Mouse (Mus musculus) neural tube, embryonic 11.5 days (tissue): ENCODE measurements at regions not wholly inside any gene's neighbourhood (a gene's known extent, or its start where the extent isn't known, plus 50 kb on each side); places are given as distances from the start of the nearest gene placed in this dataset.

Experiments used
- ATAC-seq: fragments of 200-750 bp; cut with Nextera tagmentation; 2 replicates; pipeline ENCODE4 v1.8.0; 2017; ENCODE audit warnings: moderate number of reproducible peaks, mild to moderate bottlenecking, moderate TSS enrichment, moderate library complexity; ENCODE audit not compliant: insufficient read depth, low FRiP score, low TSS enrichment
- DNase-seq: peaks from one replicate; pipeline ENCODE4 v3.0.0-alpha.2; 2015; ENCODE audit warnings: low spot score
- H3K27ac ChIP-seq: fragments of 300-500 bp; sonication (generic); 2 replicates; pipeline ENCODE4 v1.5.1; 2014; ENCODE audit warnings: low read depth, mild to moderate bottlenecking, low read length
- H3K27me3 ChIP-seq: fragments of 300-500 bp; sonication (generic); 2 replicates; pipeline ENCODE4 v1.6.1; 2014; ENCODE audit warnings: mild to moderate bottlenecking, low read length, mixed read lengths; ENCODE audit not compliant: control insufficient read depth, insufficient read depth
- H3K36me3 ChIP-seq: fragments of 300-500 bp; sonication (generic); 2 replicates; pipeline ENCODE4 v1.6.1; 2014; ENCODE audit warnings: mild to moderate bottlenecking, low read length, moderate library complexity, mixed read lengths; ENCODE audit not compliant: control insufficient read depth, insufficient read depth
- H3K4me1 ChIP-seq: fragments of 300-500 bp; sonication (generic); 2 replicates; pipeline ENCODE4 v1.6.1; 2014; ENCODE audit warnings: low read length, mixed read lengths; ENCODE audit not compliant: control insufficient read depth, insufficient read depth
- H3K4me2 ChIP-seq: fragments of 300-500 bp; sonication (generic); 2 replicates; pipeline ENCODE4 v1.6.1; 2014; ENCODE audit warnings: low read depth, mild to moderate bottlenecking, moderate library complexity
- H3K4me3 ChIP-seq: fragments of 300-500 bp; sonication (generic); 2 replicates; pipeline ENCODE4 v1.5.1; 2014; ENCODE audit warnings: low read depth, low read length
- H3K9ac ChIP-seq: fragments of 300-500 bp; sonication (generic); 2 replicates; pipeline ENCODE4 v1.6.1; 2014; ENCODE audit warnings: mild to moderate bottlenecking, low read length
- H3K9me3 ChIP-seq: fragments of 300-500 bp; sonication (generic); 2 replicates; pipeline ENCODE4 v1.6.1; 2016; ENCODE audit warnings: low read length; ENCODE audit not compliant: control insufficient read depth
- WGBS: fragments of 180-500 bp; shearing (Covaris S2); extraction: QIAGEN DNeasy Blood & Tissue Kit; methylation state at CpG from one replicate; pipeline ENCODE4 v1.1.7; 2014; 5-methylcytosine and 5-hydroxymethylcytosine counted together

- Histone ChIP-seq H3K27me3 (no peaks in the 10 kb centered on the region), H3K4me2 (no peak overlapping the region), H3K36me3 (no peaks in the 10 kb centered on the region), H3K4me3 (no peak overlapping the region), H3K9me3 (no peaks in the 10 kb centered on the region), H3K27ac (no peak overlapping the region), H3K9ac (no peak overlapping the region), H3K4me1 (no peaks in the 10 kb centered on the region)
- ATAC-seq (no peak), DNase-seq (no peak)
These were observed 156.3 kb upstream of the Klf6 start for GRCm38 (mm10) chr13:5704991-5705390.

GRCm38 (mm10) chr13:5711646-5712045, 149.6 kb upstream of the Klf6 start:
- Histone ChIP-seq H3K4me1 (no peaks in the 10 kb centered on the region), H3K9ac (no peak overlapping the region), H3K4me3 (no peak overlapping the region), H3K36me3 (no peaks in the 10 kb centered on the region), H3K27me3 (no peaks in the 10 kb centered on the region), H3K4me2 (no peak overlapping the region), H3K27ac (no peak overlapping the region), H3K9me3 (no peaks in the 10 kb centered on the region)
- no peak for DNase-seq
- no peak for ATAC-seq
- WGBS = 93% methylated on average over 1 of the region's 1 CpGs

GRCm38 (mm10) chr13:5713195-5713863, 148.0 kb upstream of the Klf6 start:
- WGBS = 67% methylated on average over 6 of the region's 6 CpGs
- Histone ChIP-seq H3K4me3 (no peak overlapping the region), H3K4me2 (no peak overlapping the region), H3K9ac (no peak overlapping the region), H3K27ac (no peak overlapping the region), H3K4me1 (no peaks in the 10 kb centered on the region), H3K27me3 (no peaks in the 10 kb centered on the region), H3K9me3 (no peaks in the 10 kb centered on the region), H3K36me3 (no peaks in the 10 kb centered on the region)
- ATAC-seq (no peak), DNase-seq (no peak)

- Histone ChIP-seq H3K4me3 (no peak overlapping the region), H3K27me3 (no peaks in the 10 kb centered on the region), H3K9ac (no peak overlapping the region), H3K4me2 (no peak overlapping the region), H3K9me3 (no peaks in the 10 kb centered on the region), H3K4me1 (no peaks in the 10 kb centered on the region), H3K27ac (no peak overlapping the region), H3K36me3 (no peaks in the 10 kb centered on the region)
- no peak for ATAC-seq
- 75% methylated on average over 12 of the region's 12 CpGs for WGBS
- DNase-seq = no peak
These were observed 147.1 kb upstream of the Klf6 start for GRCm38 (mm10) chr13:5714191-5714591.

GRCm38 (mm10) chr13:5714793-5715192, 146.5 kb upstream of the Klf6 start:
- Histone ChIP-seq H3K4me1 (no peaks in the 10 kb centered on the region), H3K9ac (no peak overlapping the region), H3K4me2 (no peak overlapping the region), H3K27me3 (no peaks in the 10 kb centered on the region), H3K9me3 (no peaks in the 10 kb centered on the region), H3K4me3 (no peak overlapping the region), H3K36me3 (no peaks in the 10 kb centered on the region), H3K27ac (no peak overlapping the region)
- no peak for ATAC-seq
- no peak for DNase-seq

- 86% methylated on average over 3 of the region's 3 CpGs for WGBS
- no peak for DNase-seq
- H3K4me1 ChIP-seq = no peaks in the 10 kb centered on the region
These were observed 144.5 kb upstream of the Klf6 start for GRCm38 (mm10) chr13:5716749-5717148.

GRCm38 (mm10) chr13:5723319-5723718, 138.0 kb upstream of the Klf6 start:
- ATAC-seq = no peak
- WGBS = 86% methylated on average over 2 of the region's 2 CpGs

More at GRCm38 (mm10) chr13:5716749-5717148, 144.5 kb upstream of the Klf6 start:
- Histone ChIP-seq H3K36me3 (no peaks in the 10 kb centered on the region), H3K4me3 (no peak overlapping the region), H3K9me3 (no peaks in the 10 kb centered on the region), H3K9ac (no peak overlapping the region), H3K27me3 (no peaks in the 10 kb centered on the region), H3K27ac (no peak overlapping the region), H3K4me2 (no peak overlapping the region)
- no peak for ATAC-seq

GRCm38 (mm10) chr13:5724364-5724763, 136.9 kb upstream of the Klf6 start:
- no peaks in the 10 kb centered on the region for H3K9me3 ChIP-seq
- H3K36me3 ChIP-seq = no peaks in the 10 kb centered on the region
- WGBS = 67% methylated on average over 1 of the region's 1 CpGs
- H3K4me2 ChIP-seq = no peak overlapping the region
- peak; percentile 15 for DNase-seq
- no peaks in the 10 kb centered on the region for H3K4me1 ChIP-seq
- H3K27me3 ChIP-seq = no peaks in the 10 kb centered on the region
- no peak overlapping the region for H3K4me3 ChIP-seq
- H3K27ac ChIP-seq = no peak overlapping the region
- no peak overlapping the region for H3K9ac ChIP-seq
- ATAC-seq = no peak

More at GRCm38 (mm10) chr13:5723319-5723718, 138.0 kb upstream of the Klf6 start:
- Histone ChIP-seq H3K27me3 (no peaks in the 10 kb centered on the region), H3K4me1 (no peaks in the 10 kb centered on the region), H3K9me3 (no peaks in the 10 kb centered on the region), H3K27ac (no peak overlapping the region), H3K4me3 (no peak overlapping the region), H3K36me3 (no peaks in the 10 kb centered on the region), H3K9ac (no peak overlapping the region), H3K4me2 (no peak overlapping the region)
- no peak for DNase-seq

GRCm38 (mm10) chr13:5725984-5726383, 135.3 kb upstream of the Klf6 start:
- Histone ChIP-seq H3K4me1 (no peaks in the 10 kb centered on the region), H3K9ac (no peak overlapping the region), H3K36me3 (no peaks in the 10 kb centered on the region), H3K27me3 (no peaks in the 10 kb centered on the region), H3K27ac (no peak overlapping the region), H3K9me3 (no peaks in the 10 kb centered on the region), H3K4me2 (no peak overlapping the region), H3K4me3 (no peak overlapping the region)
- WGBS = 92% methylated on average over 4 of the region's 4 CpGs
- ATAC-seq (no peak), DNase-seq (no peak)
